Mouse (Mus musculus) adrenal gland, adult (tissue): ENCODE measurements around the gene Gpr26.

Source experiments
- DNase-seq, 2 experiments: peaks; one replicate each; pipeline ENCODE4 v3.0.0; 2022 to 2023; ENCODE audit warnings: low spot score in 1 of 2; ENCODE audit not compliant: inconsistent age in 2 of 2

Gpr26 gene

GRCm38 (mm10) chr7:132025591-132025990 is 59.3 kb downstream of the Gpr26 start:
- DNase-seq = no peak

- peak; percentile 54 to 63 for DNase-seq
Observed at GRCm38 (mm10) chr7:132026671-132027070, 60.4 kb downstream of the Gpr26 start.

GRCm38 (mm10) chr7:132031940-132032531 is 65.8 kb downstream of the Gpr26 start:
- no peak for DNase-seq
